Mouse (Mus musculus) embryonic facial prominence, embryonic 15.5 days (tissue): ENCODE measurements around the gene Rgs7bp. TPM values are rescaled to one million over a fixed set of nuclear protein-coding genes. Genes with fewer than 3 reads are reported as not detected.

Source experiments
- ATAC-seq: fragments of 200-750 bp; cut with Nextera tagmentation; 2 replicates; pipeline ENCODE4 v1.8.0; 2017; ENCODE audit warnings: low read depth, moderate TSS enrichment; ENCODE audit not compliant: insufficient number of reproducible peaks, low FRiP score, low TSS enrichment
- H3K27ac ChIP-seq: fragments of 300-500 bp; sonication (generic); replicated peaks from 2 replicates; pipeline ENCODE4 v1.5.1; 2015; ENCODE audit warnings: mild to moderate bottlenecking, inconsistent platforms
- H3K27me3 ChIP-seq: fragments of 300-500 bp; sonication (generic); 2 replicates; pipeline ENCODE4 v1.6.1; 2015; ENCODE audit warnings: inconsistent platforms
- H3K36me3 ChIP-seq: fragments of 300-500 bp; sonication (generic); 2 replicates; pipeline ENCODE4 v1.6.1; 2015; ENCODE audit warnings: mild to moderate bottlenecking, inconsistent platforms
- H3K4me1 ChIP-seq: fragments of 300-500 bp; sonication (generic); 2 replicates; pipeline ENCODE4 v1.6.1; 2015; ENCODE audit warnings: inconsistent platforms
- H3K4me2 ChIP-seq: fragments of 300-500 bp; sonication (generic); replicated peaks from 2 replicates; pipeline ENCODE4 v1.6.1; 2015; ENCODE audit warnings: mild to moderate bottlenecking, inconsistent platforms
- H3K4me3 ChIP-seq: fragments of 300-500 bp; sonication (generic); replicated peaks from 2 replicates; pipeline ENCODE4 v1.5.1; 2015; ENCODE audit warnings: mild to moderate bottlenecking, inconsistent platforms
- H3K9ac ChIP-seq: fragments of 300-500 bp; sonication (generic); 2 replicates; pipeline ENCODE4 v1.6.1; 2015; ENCODE audit warnings: inconsistent platforms
- H3K9me3 ChIP-seq: fragments of 300-500 bp; sonication (generic); replicated peaks from 2 replicates; pipeline ENCODE4 v1.6.1; 2016; ENCODE audit warnings: inconsistent platforms
- WGBS: fragments of 180-500 bp; shearing (Covaris S2); methylation state at CpG from one replicate; pipeline ENCODE4 v1.1.7; 2015; 5-methylcytosine and 5-hydroxymethylcytosine counted together
- polyA plus RNA-seq: library from polyadenylated mRNA; unstranded; fragments of >200 nt; fragmentation: Nextera tagmentation; extraction: Ambion mirVana; gene quantifications from 2 replicates; pipeline ENCODE4 v1.2.1, GENCODE M21; 2015

Rgs7bp gene
- polyA plus RNA-seq, 1 experiment from 2014 or later, result 4.3 TPM

DNA sequence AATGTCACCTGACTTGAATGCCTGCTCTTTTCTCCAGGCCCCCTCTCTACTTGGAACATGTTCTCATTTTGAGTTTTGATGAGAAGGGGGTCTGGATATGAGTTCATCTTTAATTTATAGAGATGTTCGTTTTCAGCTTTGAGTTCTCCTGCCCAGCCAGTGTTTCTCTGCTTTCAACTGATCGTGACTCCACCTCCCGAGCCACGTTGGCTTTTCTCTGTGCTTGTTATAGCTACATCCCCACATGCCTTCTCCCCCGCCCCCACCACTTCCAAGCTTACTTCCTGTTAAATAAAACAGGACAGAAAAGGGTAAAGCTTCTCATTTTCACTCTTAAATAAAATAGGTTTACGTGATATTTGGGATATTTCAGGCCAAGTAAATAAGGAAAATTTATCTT lies 3.3 kb downstream of the Rgs7bp start:
- Histone ChIP-seq H3K9ac (no peak overlapping the region), H3K27me3 (peaks cover 4% of the 10 kb centered on the region; the same call in 1 of the 2 replicates), H3K4me1 (peaks cover 8% of the 10 kb centered on the region; the same call in 1 of the 2 replicates), H3K4me2 (no peak overlapping the region), H3K27ac (no peak overlapping the region), H3K9me3 (no peaks in the 10 kb centered on the region), H3K4me3 (no peak overlapping the region), H3K36me3 (no peaks in the 10 kb centered on the region)
- 35% methylated on average over 6 of the region's 6 CpGs for WGBS
- ATAC-seq, result no peak

DNA sequence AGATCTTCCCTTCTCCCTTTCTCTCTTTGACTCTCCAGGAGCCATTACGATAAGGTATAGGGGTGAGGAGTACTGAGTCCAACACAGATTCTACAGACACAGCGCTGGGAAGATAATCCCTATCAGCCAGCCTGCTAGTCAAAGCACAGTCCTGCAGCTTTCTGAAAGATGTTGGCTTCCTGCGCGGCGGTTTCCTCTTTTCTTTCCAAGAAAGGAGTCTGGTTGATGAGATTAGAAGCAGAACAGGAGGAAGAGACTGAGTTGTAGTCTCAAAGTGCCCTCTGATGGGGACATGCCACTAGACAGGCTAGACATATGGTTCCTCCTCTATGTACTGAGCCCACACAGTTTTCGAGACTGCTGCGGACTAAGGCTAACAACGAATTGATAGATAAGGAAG lies 6.1 kb downstream of the Rgs7bp start:
- H3K27ac ChIP-seq, result no peak overlapping the region
- H3K9ac ChIP-seq, result no peak overlapping the region
- peaks cover 5% of the 10 kb centered on the region; the same call in 1 of the 2 replicates for H3K4me1 ChIP-seq
- H3K27me3 ChIP-seq, result peaks cover 4% of the 10 kb centered on the region; the same call in 1 of the 2 replicates
- 71% methylated on average over 8 of the region's 8 CpGs for WGBS
- no peak overlapping the region for H3K4me2 ChIP-seq
- no peak for ATAC-seq
- no peaks in the 10 kb centered on the region for H3K36me3 ChIP-seq
- no peak overlapping the region for H3K4me3 ChIP-seq
- H3K9me3 ChIP-seq, result no peaks in the 10 kb centered on the region

DNA sequence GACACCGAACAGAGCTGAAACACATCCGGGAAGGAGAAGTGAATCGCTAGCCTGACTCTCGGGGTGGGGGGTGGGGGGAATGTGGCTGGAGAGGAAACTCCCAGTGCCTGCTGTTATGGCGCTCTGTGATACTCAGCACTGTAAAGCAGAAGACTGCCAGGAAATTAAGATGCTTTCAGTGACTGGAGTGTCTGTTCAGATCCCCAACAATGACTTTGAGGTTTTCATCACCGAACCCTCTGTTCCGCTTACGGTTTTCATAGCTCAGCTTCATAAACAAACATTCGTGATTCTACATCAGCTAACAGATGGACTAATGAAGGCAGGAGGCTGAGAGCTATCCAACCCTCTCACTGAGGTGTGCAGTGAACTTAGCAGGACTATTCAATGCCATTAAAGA lies 7.4 kb downstream of the Rgs7bp start:
- Histone ChIP-seq H3K27ac (no peak overlapping the region), H3K36me3 (no peaks in the 10 kb centered on the region), H3K27me3 (no peaks in the 10 kb centered on the region), H3K9ac (no peak overlapping the region), H3K4me2 (no peak overlapping the region), H3K4me3 (no peak overlapping the region), H3K9me3 (no peaks in the 10 kb centered on the region), H3K4me1 (no peaks in the 10 kb centered on the region)
- 54% methylated on average over 9 of the region's 9 CpGs for WGBS
- no peak for ATAC-seq

DNA sequence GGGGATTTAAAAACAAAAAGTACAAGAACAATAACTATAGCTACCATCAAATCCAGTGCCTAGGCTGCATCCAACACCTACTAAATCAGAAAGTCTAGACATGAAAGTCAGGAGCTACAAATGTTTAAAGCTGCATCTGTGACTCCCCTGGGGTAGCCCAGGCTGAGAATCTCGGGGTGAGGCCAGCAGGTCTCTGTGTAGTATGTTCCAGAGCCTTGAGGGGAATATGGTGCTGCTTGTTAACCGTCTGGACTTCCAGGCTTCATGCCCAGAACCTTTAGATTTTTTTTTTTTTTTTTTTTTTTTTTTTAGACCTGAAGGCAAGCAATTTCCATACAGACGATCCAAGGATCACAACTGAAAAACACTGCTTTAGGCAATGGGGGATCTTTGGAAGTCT lies 10.8 kb downstream of the Rgs7bp start:
- no peaks in the 10 kb centered on the region for H3K27me3 ChIP-seq
- no peaks in the 10 kb centered on the region for H3K9me3 ChIP-seq
- 36% methylated on average over 3 of the region's 3 CpGs for WGBS

DNA sequence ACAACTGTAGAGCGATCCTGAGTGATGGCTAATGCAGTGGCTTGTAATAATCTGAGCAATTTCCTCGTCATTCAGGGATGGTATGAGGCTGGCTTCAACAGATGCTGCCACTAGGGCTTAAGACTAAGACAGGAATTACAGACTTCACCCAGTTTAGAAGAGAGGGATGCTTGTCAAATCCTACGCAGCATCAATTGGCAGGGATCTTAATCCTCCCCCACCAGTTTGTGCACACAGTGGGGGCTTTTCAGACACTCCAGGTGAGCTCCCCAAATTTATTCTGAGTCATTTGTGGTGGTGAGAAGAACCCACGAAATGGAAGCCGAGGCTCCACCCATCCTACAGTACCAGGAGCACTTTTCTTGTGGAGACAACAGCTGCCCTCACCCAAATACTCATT lies 16.4 kb downstream of the Rgs7bp start:
- no peaks in the 10 kb centered on the region for H3K9me3 ChIP-seq
- no peaks in the 10 kb centered on the region for H3K36me3 ChIP-seq
- H3K4me3 ChIP-seq, result no peak overlapping the region
- no peaks in the 10 kb centered on the region for H3K27me3 ChIP-seq
- H3K4me2 ChIP-seq, result no peak overlapping the region
- 77% methylated on average over 5 of the region's 5 CpGs for WGBS
- H3K27ac ChIP-seq, result no peak overlapping the region
- H3K9ac ChIP-seq, result no peak overlapping the region
- no peaks in the 10 kb centered on the region for H3K4me1 ChIP-seq
- no peak for ATAC-seq

More for the DNA sequence above, 10.8 kb downstream of the Rgs7bp start:
- H3K27ac ChIP-seq, result no peak overlapping the region
- no peak overlapping the region for H3K4me2 ChIP-seq
- no peak overlapping the region for H3K4me3 ChIP-seq
- no peak for ATAC-seq
- no peak overlapping the region for H3K9ac ChIP-seq
- H3K4me1 ChIP-seq, result no peaks in the 10 kb centered on the region
- H3K36me3 ChIP-seq, result no peaks in the 10 kb centered on the region

DNA sequence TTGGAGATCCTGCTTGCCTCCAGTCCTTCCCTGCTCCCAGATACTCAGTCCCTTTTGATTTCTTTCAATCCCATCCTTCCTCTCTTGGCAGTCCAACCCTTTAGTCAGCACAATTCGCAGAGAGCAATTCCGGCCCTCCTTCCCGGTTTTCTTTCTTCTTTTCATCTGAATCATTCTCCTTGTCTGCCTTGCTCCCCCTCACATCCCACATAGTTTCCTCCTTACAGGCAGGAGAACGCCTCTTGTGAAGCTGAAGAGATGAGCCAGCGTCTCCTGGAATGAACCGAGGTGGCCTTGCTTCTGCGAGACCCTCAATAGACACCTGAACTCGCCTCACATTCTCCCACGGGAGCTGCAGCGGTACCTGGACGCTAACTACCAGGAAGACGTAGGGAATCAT lies 16.9 kb downstream of the Rgs7bp start:
- H3K9me3 ChIP-seq, result no peaks in the 10 kb centered on the region
- 80% methylated on average over 12 of the region's 12 CpGs for WGBS
- no peaks in the 10 kb centered on the region for H3K4me1 ChIP-seq
- H3K27ac ChIP-seq, result no peak overlapping the region
- no peaks in the 10 kb centered on the region for H3K36me3 ChIP-seq
- no peak overlapping the region for H3K4me3 ChIP-seq
- H3K27me3 ChIP-seq, result no peaks in the 10 kb centered on the region
- H3K4me2 ChIP-seq, result no peak overlapping the region
- no peak overlapping the region for H3K9ac ChIP-seq
- ATAC-seq, result no peak

DNA sequence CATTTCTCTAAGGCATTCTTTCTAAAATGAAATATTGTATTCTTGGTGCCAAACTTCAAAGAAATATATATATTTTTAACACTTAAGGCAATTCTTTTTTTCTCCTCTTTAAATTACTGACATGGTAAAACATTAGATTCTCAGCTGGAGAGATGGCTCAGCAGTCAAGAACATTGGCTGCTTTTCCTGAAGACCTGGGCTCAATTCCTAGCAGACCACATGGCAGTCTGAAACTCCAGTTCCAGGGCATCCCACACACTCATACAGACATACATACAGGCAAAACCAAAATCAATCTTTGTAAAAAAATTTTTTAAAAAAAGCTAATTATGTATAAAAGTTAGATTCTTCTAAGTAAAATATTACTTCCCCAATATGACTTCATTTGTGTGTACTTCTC lies 22.8 kb downstream of the Rgs7bp start:
- Histone ChIP-seq H3K4me3 (no peak overlapping the region), H3K27me3 (no peaks in the 10 kb centered on the region), H3K9ac (no peak overlapping the region), H3K27ac (no peak overlapping the region), H3K4me2 (no peak overlapping the region), H3K4me1 (no peaks in the 10 kb centered on the region), H3K36me3 (no peaks in the 10 kb centered on the region), H3K9me3 (no peaks in the 10 kb centered on the region)
- ATAC-seq, result no peak

DNA sequence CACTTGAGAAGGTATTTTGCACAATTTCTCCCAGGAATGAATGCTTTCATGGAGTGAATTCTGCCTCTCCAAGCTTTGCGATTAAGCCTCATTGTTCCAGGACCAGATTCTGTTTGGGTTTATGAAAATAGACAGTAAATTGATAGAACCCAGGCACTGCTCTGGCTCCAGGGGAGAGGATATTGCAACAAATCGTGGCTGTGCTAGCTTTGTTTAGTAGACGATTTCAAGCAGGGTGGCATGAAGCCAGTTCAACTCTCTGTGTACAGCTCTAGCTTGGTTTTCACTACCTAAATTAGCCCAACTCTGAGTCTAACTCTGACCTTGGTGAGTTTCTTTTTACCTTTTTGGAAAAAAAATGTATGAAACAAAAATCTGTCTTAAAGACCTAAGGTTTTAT lies 26.5 kb downstream of the Rgs7bp start:
- 46% methylated on average over 3 of the region's 3 CpGs for WGBS
- Histone ChIP-seq H3K27me3 (no peaks in the 10 kb centered on the region), H3K9me3 (no peaks in the 10 kb centered on the region), H3K36me3 (no peaks in the 10 kb centered on the region), H3K4me3 (no peak overlapping the region), H3K4me2 (no peak overlapping the region), H3K9ac (no peak overlapping the region), H3K4me1 (no peaks in the 10 kb centered on the region), H3K27ac (no peak overlapping the region)
- ATAC-seq, result no peak

DNA sequence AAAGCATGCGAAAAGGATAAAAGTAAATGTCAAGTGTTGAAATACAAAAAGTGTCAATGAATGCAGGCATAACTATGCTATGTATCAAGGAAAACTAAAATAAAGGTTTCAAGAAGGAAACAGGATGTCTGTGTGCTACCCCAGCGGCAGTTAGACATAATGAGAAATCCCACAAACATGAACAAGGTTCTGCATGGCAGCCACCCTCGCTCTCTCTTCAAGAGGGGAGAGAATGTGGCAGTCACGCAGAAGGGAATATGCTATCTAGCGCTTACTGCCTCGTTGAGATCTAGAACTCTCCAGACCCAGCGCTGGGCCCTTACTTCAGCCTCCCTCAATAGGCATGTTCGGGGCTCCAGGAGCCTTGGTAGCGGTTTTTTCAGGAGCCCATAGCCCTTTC lies 38.2 kb downstream of the Rgs7bp start:
- Histone ChIP-seq H3K9ac (no peak overlapping the region), H3K27me3 (no peaks in the 10 kb centered on the region), H3K4me2 (no peak overlapping the region), H3K36me3 (no peaks in the 10 kb centered on the region), H3K27ac (no peak overlapping the region), H3K9me3 (no peaks in the 10 kb centered on the region), H3K4me3 (no peak overlapping the region), H3K4me1 (no peaks in the 10 kb centered on the region)
- no peak for ATAC-seq
- WGBS, result 70% methylated on average over 9 of the region's 9 CpGs

DNA sequence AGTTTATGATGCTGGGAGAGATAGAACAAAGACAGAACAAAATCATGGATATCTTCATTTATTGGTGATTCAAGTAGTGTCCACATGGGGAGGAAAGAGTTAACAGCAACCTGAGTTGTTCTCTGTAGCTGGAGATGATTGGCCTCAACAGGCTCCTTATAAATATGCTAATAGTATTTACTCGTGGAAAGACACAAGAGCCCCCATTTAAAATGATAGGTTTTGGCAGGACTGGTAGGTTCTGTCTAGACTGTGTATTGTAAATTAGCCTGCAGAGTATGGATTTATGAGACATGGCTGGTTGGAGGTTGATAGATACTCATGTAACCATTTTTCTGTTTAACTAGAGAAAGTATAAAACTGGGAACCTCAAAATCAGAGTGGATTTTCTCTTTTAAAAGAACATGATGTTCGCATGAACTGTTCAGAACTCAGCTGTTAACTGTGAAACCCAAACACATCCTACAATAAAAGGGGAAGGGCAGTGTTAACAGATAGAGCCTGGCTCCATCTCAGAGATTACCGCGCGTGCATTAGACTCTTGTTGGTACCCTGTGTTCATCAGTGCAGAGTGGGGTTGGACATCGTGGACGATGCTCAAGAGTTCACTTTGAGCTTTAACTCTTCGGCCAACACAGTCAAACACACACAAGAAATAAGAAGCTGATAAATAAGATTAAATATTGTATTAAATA lies 38.9 kb downstream of the Rgs7bp start:
- ATAC-seq, result no peak
- no peaks in the 10 kb centered on the region for H3K9me3 ChIP-seq
- H3K27me3 ChIP-seq, result no peaks in the 10 kb centered on the region
- H3K4me2 ChIP-seq, result no peak overlapping the region
- H3K9ac ChIP-seq, result no peak overlapping the region
- no peaks in the 10 kb centered on the region for H3K4me1 ChIP-seq
- no peak overlapping the region for H3K27ac ChIP-seq
- H3K36me3 ChIP-seq, result no peaks in the 10 kb centered on the region
- no peak overlapping the region for H3K4me3 ChIP-seq
- 76% methylated on average over 8 of the region's 8 CpGs for WGBS

DNA sequence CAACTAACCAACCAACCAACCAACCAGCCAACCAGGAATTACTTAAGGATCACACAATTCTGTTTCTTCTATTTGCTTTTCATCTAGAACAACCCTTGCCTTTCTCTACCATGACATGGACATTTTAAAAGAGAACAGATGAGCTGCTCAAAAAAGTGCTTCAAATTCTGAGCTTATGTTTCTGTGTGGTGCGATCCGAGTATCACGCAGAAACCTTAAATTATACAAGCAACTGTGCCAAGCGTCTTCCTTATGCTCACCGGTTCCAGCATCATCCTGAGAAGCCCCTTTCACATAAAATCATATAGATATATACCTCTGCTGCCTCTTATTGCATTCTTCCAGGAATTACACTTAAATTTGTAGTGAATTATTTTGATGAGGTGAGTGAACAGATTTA lies 43.4 kb downstream of the Rgs7bp start:
- Histone ChIP-seq H3K9me3 (no peaks in the 10 kb centered on the region), H3K27me3 (no peaks in the 10 kb centered on the region), H3K4me3 (no peak overlapping the region), H3K36me3 (no peaks in the 10 kb centered on the region), H3K27ac (no peak overlapping the region), H3K9ac (no peak overlapping the region), H3K4me2 (no peak overlapping the region), H3K4me1 (no peaks in the 10 kb centered on the region)
- 78% methylated on average over 5 of the region's 5 CpGs for WGBS
- ATAC-seq, result no peak

DNA sequence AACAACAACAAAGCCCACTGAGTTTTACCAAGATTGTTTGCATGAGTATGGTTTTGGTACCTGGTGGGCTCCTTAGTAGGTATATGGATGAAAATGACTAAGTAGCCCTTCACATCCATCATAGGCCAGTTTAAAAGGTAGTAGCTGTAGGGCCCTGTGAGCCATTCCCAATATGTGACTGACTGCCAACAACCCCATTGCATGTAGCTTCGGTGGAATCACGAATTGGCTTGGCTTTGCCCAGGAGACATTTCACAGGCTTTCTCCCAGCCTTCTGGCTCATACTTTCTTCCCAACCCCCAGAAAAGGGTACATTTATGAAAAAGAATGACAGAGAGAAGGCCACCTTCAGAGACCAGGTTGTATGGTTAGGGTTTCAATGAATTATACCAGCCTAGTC lies 45.8 kb downstream of the Rgs7bp start:
- no peak overlapping the region for H3K9ac ChIP-seq
- no peaks in the 10 kb centered on the region for H3K36me3 ChIP-seq
- 94% methylated on average over 2 of the region's 2 CpGs for WGBS
- no peaks in the 10 kb centered on the region for H3K27me3 ChIP-seq
- no peaks in the 10 kb centered on the region for H3K9me3 ChIP-seq
- no peaks in the 10 kb centered on the region for H3K4me1 ChIP-seq
- H3K4me3 ChIP-seq, result no peak overlapping the region
- no peak overlapping the region for H3K27ac ChIP-seq
- ATAC-seq, result no peak
- no peak overlapping the region for H3K4me2 ChIP-seq
